Mouse (Mus musculus) small intestine, adult 2 months (tissue): Measurements from ENCODE around the gene Cmah. TPM values are rescaled to one million over a fixed set of nuclear protein-coding genes. Genes with fewer than 3 reads are reported as not detected.
"Not testable (repeated sequence)": the region's sequence is repeated elsewhere in the genome, so short reads cannot be mapped to it uniquely, and the experiment has no call there.

Experiments
- H3K27ac ChIP-seq: fragments of 200-500 bp; 2 replicates; pipeline ENCODE4 v1.5.1; 2012; ENCODE audit warnings: low read depth, low read length, control low read depth, inconsistent platforms; ENCODE audit not compliant: insufficient read depth
- H3K27me3 ChIP-seq: fragments of 200-500 bp; 2 replicates; pipeline ENCODE4 v1.6.1; 2012; ENCODE audit warnings: mild to moderate bottlenecking, moderate library complexity, low read length, inconsistent platforms; ENCODE audit not compliant: control insufficient read depth, insufficient read depth
- H3K36me3 ChIP-seq: fragments of 200-500 bp; 2 replicates; pipeline ENCODE4 v1.6.1; 2012; ENCODE audit warnings: mild to moderate bottlenecking, low read length, control low read depth, inconsistent platforms; ENCODE audit not compliant: control insufficient read depth, insufficient read depth
- H3K4me1 ChIP-seq: fragments of 200-500 bp; 2 replicates; pipeline ENCODE4 v1.6.1; 2012; ENCODE audit warnings: low read length, inconsistent platforms, mixed read lengths; ENCODE audit not compliant: control insufficient read depth, insufficient read depth, insufficient read length
- H3K4me3 ChIP-seq: fragments of 200-500 bp; 2 replicates; pipeline ENCODE4 v1.5.1; 2012; ENCODE audit warnings: low read depth, mild to moderate bottlenecking, control low read depth, inconsistent platforms, low read length, moderate library complexity
- CTCF ChIP-seq: fragments of 200-500 bp; IDR thresholded peaks from 2 replicates; pipeline ENCODE4 v1.5.1; 2012; ENCODE audit warnings: low read depth, mild to moderate bottlenecking, control low read depth, inconsistent platforms, low read length, moderate library complexity, mixed read lengths; ENCODE audit not compliant: insufficient replicate concordance, insufficient read length; ENCODE audit errors: extremely low read depth
- POLR2A ChIP-seq: fragments of 200-500 bp; IDR thresholded peaks from 2 replicates; pipeline ENCODE4 v1.6.1; 2012; ENCODE audit warnings: low read depth, mild to moderate bottlenecking, control low read depth, inconsistent platforms, low read length, moderate library complexity
- WGBS: fragments of 180-500 bp; shearing (Covaris S2); methylation state at CpG from one replicate; pipeline ENCODE4 v1.1.7; 2018; 5-methylcytosine and 5-hydroxymethylcytosine counted together
- polyA plus RNA-seq: library from polyadenylated mRNA; depleted of rRNA; stranded (reverse); fragments of >200 nt; gene quantifications from 2 replicates; pipeline ENCODE4 v1.2.3, GENCODE M21; 2012

Cmah gene
- polyA plus RNA-seq, 1 experiment: 0.70 TPM

- no peak overlapping the region for H3K4me3 ChIP-seq
- peaks cover 3% of the 10 kb centered on the region; the same call in 1 of the 2 replicates for H3K4me1 ChIP-seq
- H3K36me3 ChIP-seq: no peaks in the 10 kb centered on the region
- 74% methylated on average over 4 of the region's 4 CpGs for WGBS
- H3K27ac ChIP-seq: no peak overlapping the region
- H3K27me3 ChIP-seq: no peaks in the 10 kb centered on the region
- no peak for TF ChIP-seq CTCF
- TF ChIP-seq POLR2A: no peak
Measured at GRCm38 (mm10) chr13:24342091-24342490, 14.9 kb downstream of the Cmah start.

GRCm38 (mm10) chr13:24353004-24353403, 25.8 kb downstream of the Cmah start:
- 96% methylated on average over 5 of the region's 5 CpGs for WGBS
- Histone ChIP-seq H3K27me3 (no peaks in the 10 kb centered on the region), H3K4me1 (no peaks in the 10 kb centered on the region), H3K36me3 (no peaks in the 10 kb centered on the region), H3K4me3 (no peak overlapping the region), H3K27ac (no peak overlapping the region)
- TF ChIP-seq POLR2A: no peak
- TF ChIP-seq CTCF: no peak

GRCm38 (mm10) chr13:24354751-24355150, 27.5 kb downstream of the Cmah start:
- TF ChIP-seq POLR2A: no peak
- TF ChIP-seq CTCF: no peak
- Histone ChIP-seq H3K4me3 (no peak overlapping the region), H3K36me3 (no peaks in the 10 kb centered on the region), H3K27me3 (no peaks in the 10 kb centered on the region), H3K27ac (no peak overlapping the region), H3K4me1 (no peaks in the 10 kb centered on the region)
- 82% methylated on average over 5 of the region's 5 CpGs for WGBS

GRCm38 (mm10) chr13:24359181-24359580, 32.0 kb downstream of the Cmah start:
- Histone ChIP-seq H3K27ac (no peak overlapping the region), H3K4me1 (no peaks in the 10 kb centered on the region), H3K27me3 (no peaks in the 10 kb centered on the region), H3K4me3 (no peak overlapping the region), H3K36me3 (no peaks in the 10 kb centered on the region)
- WGBS: 85% methylated on average over 1 of the region's 1 CpGs
- TF ChIP-seq CTCF: no peak
- no peak for TF ChIP-seq POLR2A

- H3K27ac ChIP-seq: no peak overlapping the region
- H3K4me1 ChIP-seq: no peaks in the 10 kb centered on the region
- no peak overlapping the region for H3K4me3 ChIP-seq
- WGBS: 89% methylated on average over 6 of the region's 6 CpGs
- no peaks in the 10 kb centered on the region for H3K27me3 ChIP-seq
- no peaks in the 10 kb centered on the region for H3K36me3 ChIP-seq
- no peak for TF ChIP-seq CTCF
- no peak for TF ChIP-seq POLR2A
Measured at GRCm38 (mm10) chr13:24365191-24365590, 38.0 kb downstream of the Cmah start.

GRCm38 (mm10) chr13:24372893-24373599, 45.8 kb downstream of the Cmah start:
- no peaks in the 10 kb centered on the region for H3K36me3 ChIP-seq
- TF ChIP-seq CTCF: no peak
- TF ChIP-seq POLR2A: no peak
- H3K27ac ChIP-seq: no peak overlapping the region
- WGBS: 88% methylated on average over 7 of the region's 7 CpGs
- no peaks in the 10 kb centered on the region for H3K27me3 ChIP-seq
- H3K4me3 ChIP-seq: no peak overlapping the region
- peaks cover 2% of the 10 kb centered on the region; the same call in 1 of the 2 replicates for H3K4me1 ChIP-seq

- not testable (repeated sequence) for H3K27ac ChIP-seq, H3K27me3 ChIP-seq, H3K36me3 ChIP-seq, H3K4me1 ChIP-seq, H3K4me3 ChIP-seq
- WGBS: 65% methylated on average over 6 of the region's 6 CpGs
Measured at GRCm38 (mm10) chr13:24374606-24375005, 47.4 kb downstream of the Cmah start.
